Mouse (Mus musculus) G1E (cell line): ENCODE data around the gene Chad.

Source experiments
- CTCF ChIP-seq: IDR thresholded peaks from 2 replicates; pipeline ENCODE4 v1.5.1; 2012; ENCODE audit warnings: low read depth, low read length, inconsistent platforms, mixed read lengths
- GATA1 ChIP-seq: IDR thresholded peaks from 2 replicates; pipeline ENCODE4 v1.6.1; 2012; ENCODE audit warnings: borderline replicate concordance, low read length, inconsistent platforms, mixed read lengths
- GATA2 ChIP-seq: IDR thresholded peaks from 2 replicates; pipeline ENCODE4 v1.6.1; 2012; ENCODE audit warnings: low read depth, low read length, inconsistent platforms, borderline replicate concordance

- TF ChIP-seq CTCF (no peak), GATA1 (no peak), GATA2 (no peak)
These were observed 25.1 kb upstream of the Chad start for GRCm38 (mm10) chr11:94539761-94540160.
